Mouse (Mus musculus): ENCODE measurements around the gene Ncam2.

- TF ChIP-seq CTCF (IDR thresholded peaks at IDR 0.05) (no peak), POLR2A (IDR thresholded peaks at IDR 0.05; ENCODE audit: insufficient read depth, low read depth, low read length) (no peak)
Observed at GRCm38 (mm10) chr16:81623776-81624175, 423.3 kb downstream of the Ncam2 start.
